Mouse (Mus musculus) bone marrow, adult 2 months (tissue): ENCODE measurements around the gene Fam234b.

Experiments used
- CTCF ChIP-seq: fragments of 200-500 bp; IDR thresholded peaks from 2 replicates; pipeline ENCODE4 v1.5.1; 2011; ENCODE audit warnings: low read length, control low read depth; ENCODE audit not compliant: control insufficient read depth, insufficient read depth
- POLR2A ChIP-seq: fragments of 200-500 bp; IDR thresholded peaks from 2 replicates; pipeline ENCODE4 v1.6.1; 2011; ENCODE audit warnings: low read depth, mild to moderate bottlenecking, control low read depth, low read length, borderline replicate concordance; ENCODE audit not compliant: control insufficient read depth

DNA sequence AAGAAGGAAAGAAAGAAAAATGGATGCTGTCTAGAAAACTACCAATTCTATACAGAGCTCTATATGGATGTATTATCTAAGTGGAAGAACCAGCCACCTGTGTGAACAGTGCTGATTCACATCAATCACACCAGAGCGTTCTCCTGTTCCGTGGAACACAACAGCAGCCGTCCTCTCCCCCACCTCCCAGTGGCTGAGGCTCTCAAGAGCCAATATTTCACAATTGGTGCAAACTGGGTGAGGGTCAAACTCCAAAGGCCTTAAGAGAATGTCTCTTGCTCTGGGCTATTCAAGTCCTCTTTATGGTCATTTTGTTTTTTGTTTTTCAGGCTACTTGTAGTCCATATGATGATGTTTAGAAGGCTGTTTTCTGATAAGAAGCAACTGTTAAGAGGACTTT, 32.6 kb upstream of the Fam234b start:
- TF ChIP-seq POLR2A = no peak
- TF ChIP-seq CTCF = no peak
